Comparison of ENCODE assay signal across 12 mouse cellular contexts in genomic region chr8:83215065-83215464, GRCm38 (mm10). TPM values are rescaled to one million over a fixed set of nuclear protein-coding genes. Genes with fewer than 3 reads are reported as not detected.
DNase-seq lines count a peak whose midpoint lies in the region; ATAC-seq and TF ChIP-seq lines count a peak whose summit lies in the region.
"Had no signal": no experiment of that assay in that cellular context is flagged by ENCODE, and none has a peak within 500 bp of the region (broad histone marks: within the 10 kb centered on the region; RNA-seq: fewer than 3 reads in every experiment).

No protein-coding gene starts in this region.

- no peak overlapping the region for H3K4me2 ChIP-seq in intestine, embryonic 16.5 days (ENCODE audit: low read depth, low read length)
- H3K4me2 ChIP-seq in stomach, embryonic 15.5 days = no peak overlapping the region
- no peak overlapping the region for H3K4me2 ChIP-seq in forebrain, embryonic 13.5 days
- H3K4me2 ChIP-seq: embryonic facial prominence, embryonic 15.5 days; hindbrain, embryonic 13.5 days; midbrain, embryonic 12.5 days had no signal

- H3K27ac ChIP-seq in cerebellum, adult 2 months (ENCODE audit: insufficient read depth, low read length) = peak overlapping the region; percentile 25; the same call in 1 of the 2 replicates
- peak overlapping the region; percentile 39 for H3K27ac ChIP-seq in intestine, embryonic 16.5 days (ENCODE audit: low read length)
- H3K27ac ChIP-seq in stomach, embryonic 15.5 days = no peak overlapping the region
- H3K27ac ChIP-seq in forebrain, embryonic 13.5 days = no peak overlapping the region
- H3K27ac ChIP-seq: embryonic facial prominence, embryonic 15.5 days; hindbrain, embryonic 13.5 days; midbrain, embryonic 12.5 days had no signal

- ATAC-seq in intestine, embryonic 16.5 days = peak; percentile 79
- ATAC-seq in stomach, embryonic 15.5 days (ENCODE audit: insufficient read depth, low FRiP score, low read depth) = peak; percentile 84
- no peak for ATAC-seq in forebrain, embryonic 13.5 days

- peaks cover 37% of the 10 kb centered on the region for H3K4me1 ChIP-seq in cerebellum, adult 2 months (ENCODE audit: control insufficient read depth, insufficient read depth, low read length)
- H3K4me1 ChIP-seq in intestine, embryonic 16.5 days (ENCODE audit: control insufficient read depth, insufficient read depth, low read length) = peaks cover 6% of the 10 kb centered on the region; the same call in 1 of the 2 replicates
- no peaks in the 10 kb centered on the region for H3K4me1 ChIP-seq in stomach, embryonic 15.5 days
- no peaks in the 10 kb centered on the region for H3K4me1 ChIP-seq in forebrain, embryonic 13.5 days
- H3K4me1 ChIP-seq: embryonic facial prominence, embryonic 15.5 days had no signal

- H3K27me3 ChIP-seq in cerebellum, adult 2 months (ENCODE audit: control insufficient read depth, insufficient read depth, low read length) = no peaks in the 10 kb centered on the region
- H3K27me3 ChIP-seq in intestine, embryonic 16.5 days (replicated peaks; ENCODE audit: control insufficient read depth, insufficient read depth, low read length) = no peaks in the 10 kb centered on the region
- no peaks in the 10 kb centered on the region for H3K27me3 ChIP-seq in stomach, embryonic 15.5 days (replicated peaks)
- H3K27me3 ChIP-seq in forebrain, embryonic 13.5 days = no peaks in the 10 kb centered on the region
- H3K27me3 ChIP-seq: embryonic facial prominence, embryonic 15.5 days; hindbrain, embryonic 13.5 days; midbrain, embryonic 12.5 days had no signal

- H3K36me3 ChIP-seq in intestine, embryonic 16.5 days (ENCODE audit: control insufficient read depth, insufficient read depth, low read length) = no peaks in the 10 kb centered on the region
- H3K36me3 ChIP-seq in stomach, embryonic 15.5 days = no peaks in the 10 kb centered on the region
- H3K36me3 ChIP-seq in forebrain, embryonic 13.5 days (ENCODE audit: poor library complexity, severe bottlenecking) = peaks cover 25% of the 10 kb centered on the region
- H3K36me3 ChIP-seq: embryonic facial prominence, embryonic 15.5 days had no signal

- DNase-seq in cerebellum, adult 2 months = no peak
- no peak for DNase-seq in cerebellum, adult 9-11 months
- DNase-seq in spleen, postnatal 36 days (ENCODE audit: low spot score in 2 of 2) = peak; percentile 4 to 19
- DNase-seq in spleen, adult 12 weeks (ENCODE audit: low spot score) = no peak
- no peak for DNase-seq in gastrocnemius, postnatal 4 days (ENCODE audit: low spot score in 2 of 2)
- DNase-seq: cerebellum, adult 11 months had no signal

- no peak for TF ChIP-seq POLR2A in cerebellum, adult 2 months (IDR thresholded peaks at IDR 0.05; ENCODE audit: borderline replicate concordance, insufficient read depth, low read length)

- H3K9me3 ChIP-seq in intestine, embryonic 16.5 days (ENCODE audit: control insufficient read depth, low read length) = no peaks in the 10 kb centered on the region
- no peaks in the 10 kb centered on the region for H3K9me3 ChIP-seq in stomach, embryonic 15.5 days
- no peaks in the 10 kb centered on the region for H3K9me3 ChIP-seq in forebrain, embryonic 13.5 days (replicated peaks)
- H3K9me3 ChIP-seq: embryonic facial prominence, embryonic 15.5 days; hindbrain, embryonic 13.5 days; midbrain, embryonic 12.5 days had no signal

- H3K4me3 ChIP-seq in cerebellum, adult 2 months (replicated peaks; ENCODE audit: insufficient read depth, low read depth, low read length) = no peak overlapping the region
- H3K4me3 ChIP-seq in intestine, embryonic 16.5 days (ENCODE audit: low read length) = no peak overlapping the region
- no peak overlapping the region for H3K4me3 ChIP-seq in stomach, embryonic 15.5 days (replicated peaks)
- no peak overlapping the region for H3K4me3 ChIP-seq in forebrain, embryonic 13.5 days
- H3K4me3 ChIP-seq: embryonic facial prominence, embryonic 15.5 days; hindbrain, embryonic 13.5 days; midbrain, embryonic 12.5 days had no signal

- no peak for TF ChIP-seq CTCF in cerebellum, adult 2 months (IDR thresholded peaks at IDR 0.05; ENCODE audit: borderline replicate concordance, insufficient read depth, low read depth, low read length)

- 8% methylated on average over 5 of the region's 5 CpGs for WGBS in cerebellum, adult 2 months
- WGBS in intestine, embryonic 16.5 days = 45% methylated on average over 5 of the region's 5 CpGs
- WGBS in stomach, embryonic 15.5 days = 50% methylated on average over 5 of the region's 5 CpGs
- 52% methylated on average over 5 of the region's 5 CpGs for WGBS in forebrain, embryonic 13.5 days

- no peak overlapping the region for H3K9ac ChIP-seq in intestine, embryonic 16.5 days (ENCODE audit: low read depth, low read length)
- H3K9ac ChIP-seq in stomach, embryonic 15.5 days = no peak overlapping the region
- no peak overlapping the region for H3K9ac ChIP-seq in forebrain, embryonic 13.5 days
- H3K9ac ChIP-seq: embryonic facial prominence, embryonic 15.5 days; hindbrain, embryonic 13.5 days; midbrain, embryonic 12.5 days had no signal

RNA-seq across cellular contexts. Expression of gene Gm10645, which starts 49.1 kb away (rescaled TPM):
- 1.4 and 1.6 TPM in 2 replicates for polyA plus RNA-seq in cerebellum, adult 2 months (2012; rRNA removed)
- polyA plus RNA-seq in intestine, embryonic 16.5 days (2015; fragmentation: Nextera tagmentation; extraction: Ambion mirVana) = 0.43 and 1.0 TPM in 2 replicates
- 2.8 and 3.1 TPM in 2 replicates for polyA plus RNA-seq in stomach, embryonic 15.5 days (2015; fragmentation: Nextera tagmentation; extraction: Ambion mirVana)
- polyA plus RNA-seq in forebrain, embryonic 13.5 days (2015; fragmentation: Nextera tagmentation; extraction: Ambion mirVana) = 5.1 and 5.2 TPM in 2 replicates
- not detected for total RNA-seq in gastrocnemius, postnatal 4 days (2021)

RNA-seq across cellular contexts. Expression of gene Tbc1d9, which starts 49.9 kb away (rescaled TPM):
- polyA plus RNA-seq in cerebellum, adult 2 months (2012; rRNA removed) = 79.8 and 89.8 TPM in 2 replicates
- 1.3 and 1.6 TPM in 2 replicates for polyA plus RNA-seq in intestine, embryonic 16.5 days (2015; fragmentation: Nextera tagmentation; extraction: Ambion mirVana)
- 3.0 and 3.8 TPM in 2 replicates for polyA plus RNA-seq in stomach, embryonic 15.5 days (2015; fragmentation: Nextera tagmentation; extraction: Ambion mirVana)
- polyA plus RNA-seq in forebrain, embryonic 13.5 days (2015; fragmentation: Nextera tagmentation; extraction: Ambion mirVana) = 9.3 and 11.5 TPM in 2 replicates
- 1 to 10 TPM; 4.5 TPM for total RNA-seq in gastrocnemius, postnatal 4 days (2021)

Comparison
In these comparisons a context has a peak if more than half of its experiments do, and no peak if none do; other contexts are left out.
1. DNase-seq: peak in spleen, postnatal 36 days (2 of 2); none in cerebellum, adult 2 months (0 of 2), cerebellum, adult 9-11 months (single experiment), spleen, adult 12 weeks (single experiment) and gastrocnemius, postnatal 4 days (0 of 2).
2. H3K27ac ChIP-seq: peak in cerebellum, adult 2 months (single experiment) and intestine, embryonic 16.5 days (single experiment); none in stomach, embryonic 15.5 days (single experiment) and forebrain, embryonic 13.5 days (single experiment).